Mouse (Mus musculus): Measurements from ENCODE around the gene Psat1.

DNA sequence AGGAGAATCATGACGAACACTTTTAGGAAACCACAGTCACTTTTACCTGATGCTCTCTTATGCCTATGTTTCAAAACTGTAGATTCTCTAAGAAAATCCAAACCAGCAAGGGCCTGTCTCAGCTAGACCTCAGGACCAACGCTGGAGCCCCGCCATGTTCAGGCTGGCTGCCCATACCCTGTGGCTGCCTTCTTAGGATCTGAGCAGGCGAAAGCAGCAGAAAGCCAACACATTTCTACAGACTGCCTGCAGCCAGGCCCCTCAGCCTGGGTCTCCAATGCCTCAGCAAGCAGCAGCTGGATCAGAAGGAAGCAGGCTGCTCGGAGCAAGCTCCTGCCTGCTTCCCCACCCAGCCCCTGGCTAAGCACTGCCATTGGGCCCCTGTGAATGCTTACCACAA, 35.7 kb downstream of the Psat1 start:
- TF ChIP-seq POLR2A (IDR thresholded peaks at IDR 0.05; ENCODE audit: low read depth, low read length) = no peak
- no peak for TF ChIP-seq CTCF (IDR thresholded peaks at IDR 0.05; ENCODE audit: extremely low read depth, insufficient read length, insufficient replicate concordance, low read depth, low read length)
